Comparison of ENCODE assay signal across 10 mouse cellular contexts in genomic region chr11:76671871-76672475, GRCm38 (mm10). TPM values are rescaled to one million over a fixed set of nuclear protein-coding genes. Genes with fewer than 3 reads are reported as not detected.
DNase-seq lines count a peak whose midpoint lies in the region; ATAC-seq lines count a peak whose summit lies in the region.
"Had no signal": no experiment of that assay in that cellular context is flagged by ENCODE, and none has a peak within 500 bp of the region (broad histone marks: within the 10 kb centered on the region; RNA-seq: fewer than 3 reads in every experiment).

Bhlha9 (plus strand) TSS chr11:76672470.

- H3K4me3 ChIP-seq in kidney, embryonic 14.5 days (ENCODE audit: low read length), result peak within 1 kb of the TSS; percentile 31
- H3K4me3 ChIP-seq in forebrain, embryonic 14.5 days (ENCODE audit: low read depth, low read length), result peak within 1 kb of the TSS; percentile 29
- H3K4me3 ChIP-seq in midbrain, embryonic 11.5 days (ENCODE audit: low read depth, low read length), result peak within 1 kb of the TSS; percentile 26

- 66% methylated on average over 15 of the region's 15 CpGs for WGBS in kidney, embryonic 14.5 days
- 57% methylated on average over 15 of the region's 15 CpGs for WGBS in forebrain, embryonic 14.5 days
- 56% methylated on average over 15 of the region's 15 CpGs for WGBS in midbrain, embryonic 11.5 days

- H3K4me2 ChIP-seq in kidney, embryonic 14.5 days (replicated peaks; ENCODE audit: low read depth, low read length), result peak within 1 kb of the TSS; percentile 74
- peak within 1 kb of the TSS; percentile 56 for H3K4me2 ChIP-seq in forebrain, embryonic 14.5 days (ENCODE audit: low read length)
- H3K4me2 ChIP-seq in midbrain, embryonic 11.5 days, result peak within 1 kb of the TSS; percentile 46

- H3K27me3 ChIP-seq in kidney, embryonic 14.5 days (ENCODE audit: control insufficient read depth, insufficient read depth, low read length), result peaks cover 51% of the 10 kb centered on the region
- H3K27me3 ChIP-seq in forebrain, embryonic 14.5 days (replicated peaks; ENCODE audit: control insufficient read depth, insufficient read depth, low read length), result peaks cover 56% of the 10 kb centered on the region
- H3K27me3 ChIP-seq in midbrain, embryonic 11.5 days (ENCODE audit: control insufficient read depth, insufficient read depth, low read length), result peaks cover 48% of the 10 kb centered on the region

- H3K9me3 ChIP-seq in kidney, embryonic 14.5 days (ENCODE audit: control insufficient read depth, low read length), result no peaks in the 10 kb centered on the region
- no peaks in the 10 kb centered on the region for H3K9me3 ChIP-seq in forebrain, embryonic 14.5 days (replicated peaks; ENCODE audit: control insufficient read depth, low read length)
- no peaks in the 10 kb centered on the region for H3K9me3 ChIP-seq in midbrain, embryonic 11.5 days (ENCODE audit: control insufficient read depth, low read length)

- H3K9ac ChIP-seq in kidney, embryonic 14.5 days (ENCODE audit: low read depth, low read length), result peak within 1 kb of the TSS; percentile 45; the same call in 1 of the 2 replicates
- H3K9ac ChIP-seq in forebrain, embryonic 14.5 days (ENCODE audit: low read length), result peak within 1 kb of the TSS; percentile 53
- H3K9ac ChIP-seq in midbrain, embryonic 11.5 days (ENCODE audit: low read length), result no peak within 1 kb of the TSS

- no peak for ATAC-seq in kidney, embryonic 14.5 days (ENCODE audit: low FRiP score, low TSS enrichment)
- no peak for ATAC-seq in forebrain, embryonic 14.5 days
- no peak for ATAC-seq in midbrain, embryonic 11.5 days (ENCODE audit: low FRiP score)

- H3K4me1 ChIP-seq in kidney, embryonic 14.5 days (ENCODE audit: control insufficient read depth, insufficient read depth, low read length), result peaks cover 8% of the 10 kb centered on the region; the same call in 1 of the 2 replicates
- no peaks in the 10 kb centered on the region for H3K4me1 ChIP-seq in forebrain, embryonic 14.5 days (ENCODE audit: control insufficient read depth, insufficient read depth, low read length)
- peaks cover 4% of the 10 kb centered on the region; the same call in 1 of the 2 replicates for H3K4me1 ChIP-seq in midbrain, embryonic 11.5 days (ENCODE audit: control insufficient read depth, insufficient read depth, low read length)

- H3K27ac ChIP-seq in kidney, embryonic 14.5 days (ENCODE audit: low read depth, low read length), result no peak within 1 kb of the TSS
- H3K27ac ChIP-seq in forebrain, embryonic 14.5 days (ENCODE audit: low read depth, low read length), result no peak within 1 kb of the TSS
- no peak within 1 kb of the TSS for H3K27ac ChIP-seq in midbrain, embryonic 11.5 days (ENCODE audit: low read depth, low read length)

- DNase-seq in kidney, postnatal 4 days, result no peak
- peak; percentile 72 for DNase-seq in cerebellum, adult 11 months
- DNase-seq in forebrain, embryonic 14.5 days (ENCODE audit: low spot score), result no peak
- peak; percentile 83 for DNase-seq in midbrain, embryonic 11.5 days (ENCODE audit: low spot score, missing footprints)
- no peak for DNase-seq in urinary bladder, postnatal 10 days (ENCODE audit: low spot score)
- DNase-seq in frontal cortex, postnatal 10 days (ENCODE audit: low spot score in 2 of 2), result no peak
- no peak for DNase-seq in c-Kit-positive CD71-positive TER-119-positive erythroid progenitor cells, embryonic 14.5 days (ENCODE audit: low spot score)
- DNase-seq: lung, adult 18-20 months; thymus, postnatal 4 days had no signal

- no peaks in the 10 kb centered on the region for H3K36me3 ChIP-seq in kidney, embryonic 14.5 days (ENCODE audit: control insufficient read depth, insufficient read depth, low read length)
- no peaks in the 10 kb centered on the region for H3K36me3 ChIP-seq in forebrain, embryonic 14.5 days (ENCODE audit: control insufficient read depth, insufficient read depth, low read length)
- H3K36me3 ChIP-seq in midbrain, embryonic 11.5 days (ENCODE audit: control insufficient read depth, insufficient read depth, low read length), result no peaks in the 10 kb centered on the region

RNA-seq across cellular contexts. Expression of gene Bhlha9, which starts in this region (rescaled TPM):
- 0.49 TPM in 1 of 2 replicates, not detected in the other for polyA plus RNA-seq in kidney, embryonic 14.5 days (2014; fragmentation: Nextera tagmentation; extraction: Ambion mirVana)
- polyA plus RNA-seq in forebrain, embryonic 14.5 days (2014; fragmentation: Nextera tagmentation; extraction: Ambion mirVana), result 0.47 and 0.48 TPM in 2 replicates
- polyA plus RNA-seq in midbrain, embryonic 11.5 days (2014; fragmentation: Nextera tagmentation; extraction: Ambion mirVana), result 0.14 TPM in 1 of 2 replicates, not detected in the other

Comparison
In these comparisons a context has a peak if more than half of its experiments do, and no peak if none do; other contexts are left out.
1. Peak in DNase-seq, H3K4me3 ChIP-seq and H3K4me2 ChIP-seq in midbrain, embryonic 11.5 days; RNA of the gene not detected or under 1 TPM.